Mouse (Mus musculus) heart, postnatal 4 days (tissue): ENCODE measurements at regions not wholly inside any gene's neighbourhood (a gene's known extent, or its start where the extent isn't known, plus 50 kb on each side); places are given as distances from the start of the nearest gene placed in this dataset.
A peak's percentile ranks its signal among the peaks of the same experiment; 100 is the strongest.

Experiments
- DNase-seq: peaks from one replicate; pipeline ENCODE4 v3.0.0; 2021

DNA sequence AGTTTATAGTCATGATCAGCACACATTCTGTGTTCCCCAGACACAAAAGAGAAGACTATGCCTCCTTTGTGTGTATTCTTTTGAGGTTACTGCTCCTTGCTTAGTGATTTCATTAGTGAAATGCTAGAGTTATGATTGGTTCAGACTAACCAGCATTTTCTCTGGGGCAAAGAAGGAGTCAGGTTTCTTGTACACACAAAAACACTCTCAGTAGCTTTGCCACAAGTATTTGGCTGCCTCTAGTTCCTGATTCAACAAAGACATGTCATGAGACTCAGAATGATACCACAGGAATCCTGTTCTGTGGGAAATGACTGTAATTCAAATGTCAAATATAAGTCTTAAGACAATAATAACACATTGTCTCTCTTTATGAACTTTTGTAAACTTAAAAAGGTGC lies 86.9 kb downstream of the Alx1 start:
- no peak for DNase-seq

DNA sequence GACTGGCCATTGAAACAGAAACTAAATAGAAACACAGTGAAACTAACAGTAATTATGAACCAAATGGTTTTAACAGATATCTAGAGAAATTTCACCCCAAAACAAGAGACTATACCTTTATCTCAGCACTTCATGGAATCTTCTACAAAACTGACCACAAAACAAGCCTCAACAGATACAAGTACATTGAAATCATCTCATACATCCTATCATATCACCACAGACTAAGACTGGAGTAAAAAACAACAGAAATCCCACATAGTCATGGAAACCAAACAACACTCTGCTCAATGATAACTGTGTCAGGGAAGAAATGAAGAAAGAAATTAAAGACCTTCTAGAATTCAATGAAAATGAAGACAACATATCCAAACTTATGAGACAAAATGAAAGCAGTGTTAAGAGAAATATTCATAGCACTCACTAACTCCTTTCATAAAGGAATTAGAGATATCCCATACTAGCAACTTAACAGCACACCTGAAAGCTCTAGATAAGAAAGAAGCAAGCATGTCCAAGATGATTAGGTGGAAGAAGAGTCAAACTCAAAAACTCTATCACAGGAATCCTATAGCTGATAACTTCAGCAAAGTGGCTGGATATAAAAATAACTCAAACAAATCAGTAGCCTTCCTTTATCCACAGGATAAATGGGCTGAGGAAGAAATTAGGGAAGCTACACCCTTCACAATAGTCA lies 89.0 kb downstream of the Alx1 start:
- no peak for DNase-seq

DNA sequence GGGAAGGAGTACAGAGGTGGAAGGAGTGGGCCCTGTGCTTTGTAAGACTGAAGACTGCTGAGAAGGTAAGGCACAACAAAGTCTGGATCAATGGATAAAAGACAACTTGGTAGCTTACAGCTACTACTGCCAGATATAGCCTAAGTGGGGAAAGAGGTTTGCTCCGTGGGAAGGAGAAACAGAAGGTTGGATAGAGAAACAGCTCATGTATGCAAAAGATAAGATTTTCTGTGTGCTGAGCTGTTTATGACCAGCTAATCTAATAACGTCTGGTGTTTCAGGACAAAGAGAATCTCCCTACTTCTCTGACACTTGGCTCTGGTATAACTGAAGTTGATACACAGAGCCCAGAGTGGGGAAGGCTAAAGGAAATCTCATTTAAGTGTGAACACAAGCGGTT lies 98.6 kb downstream of the Alx1 start:
- no peak for DNase-seq

DNA sequence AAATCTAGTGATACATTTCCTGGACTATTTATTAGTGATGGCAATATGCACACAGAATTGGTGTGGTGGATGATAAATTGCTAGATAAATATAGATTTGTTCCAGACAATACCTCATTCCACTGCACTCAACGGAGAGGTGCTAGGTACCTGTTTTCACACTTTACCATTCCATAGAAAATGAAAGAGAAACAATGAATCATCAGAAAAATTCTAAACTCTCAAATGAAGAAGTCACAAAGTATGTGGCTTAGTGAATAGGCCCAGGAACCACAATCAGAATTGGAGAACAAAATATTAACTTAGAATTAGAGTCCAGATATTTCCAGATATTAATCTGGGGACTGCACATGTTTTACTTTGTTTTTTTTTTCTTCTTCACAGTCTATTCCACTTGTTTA lies 101.4 kb downstream of the Alx1 start:
- DNase-seq = no peak

DNA sequence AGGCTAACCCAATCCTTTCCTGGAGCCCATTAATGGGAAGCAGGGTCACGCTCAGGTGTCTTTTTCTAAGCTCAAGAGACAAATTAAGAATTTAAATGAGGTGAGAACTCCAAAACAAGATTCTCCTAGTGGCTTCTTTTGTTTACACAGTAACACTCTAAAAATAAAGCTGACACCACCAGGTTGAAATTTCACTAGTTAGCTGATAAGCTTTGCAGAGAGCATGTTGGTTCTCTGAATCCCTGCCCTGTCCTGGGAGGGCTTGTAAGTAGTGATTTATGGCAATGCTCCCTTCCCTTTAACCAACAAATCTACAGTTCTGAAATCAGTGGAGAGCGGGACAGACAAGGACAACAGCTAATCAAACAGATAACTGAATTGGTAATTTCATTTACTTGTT lies 132.6 kb downstream of the Alx1 start:
- DNase-seq = no peak

DNA sequence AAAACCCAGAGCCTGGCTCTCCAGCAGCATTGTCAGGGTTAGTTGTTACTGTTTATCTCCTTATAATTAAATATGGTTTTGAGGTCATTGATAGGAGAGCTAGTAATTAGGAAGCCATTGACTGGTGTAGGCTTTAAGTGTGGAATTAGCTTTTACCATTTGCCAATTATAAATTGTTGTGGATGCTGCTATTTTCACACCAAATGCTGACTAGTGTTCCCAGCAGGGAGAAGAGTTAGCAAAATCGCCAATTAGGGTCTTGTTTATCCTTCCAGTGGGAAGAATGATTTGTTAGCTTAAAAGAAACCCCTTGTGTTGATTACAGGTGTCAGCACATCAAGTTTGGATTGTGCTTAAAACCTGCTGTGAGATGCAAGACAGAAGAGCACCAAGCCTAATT lies 134.1 kb downstream of the Alx1 start:
- no peak for DNase-seq

DNA sequence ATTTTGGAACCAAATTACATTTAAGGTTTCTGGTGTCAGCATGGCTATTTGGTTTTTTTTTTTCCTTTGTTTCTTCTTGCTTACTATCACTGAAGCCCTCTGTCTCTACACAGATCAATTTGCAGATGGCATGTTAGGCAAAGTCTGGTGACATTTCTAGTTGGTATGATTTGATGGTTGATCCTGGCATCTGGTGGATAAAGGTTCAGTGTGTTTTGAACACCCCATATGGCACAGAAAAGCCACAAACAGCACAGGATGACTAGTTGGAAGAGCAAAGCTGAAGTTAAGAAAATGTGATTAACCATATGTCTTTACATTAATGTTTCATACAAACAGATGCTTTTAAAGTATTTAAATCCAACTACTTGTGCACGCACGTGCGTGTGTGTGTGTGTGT lies 137.6 kb downstream of the Alx1 start:
- DNase-seq = no peak

DNA sequence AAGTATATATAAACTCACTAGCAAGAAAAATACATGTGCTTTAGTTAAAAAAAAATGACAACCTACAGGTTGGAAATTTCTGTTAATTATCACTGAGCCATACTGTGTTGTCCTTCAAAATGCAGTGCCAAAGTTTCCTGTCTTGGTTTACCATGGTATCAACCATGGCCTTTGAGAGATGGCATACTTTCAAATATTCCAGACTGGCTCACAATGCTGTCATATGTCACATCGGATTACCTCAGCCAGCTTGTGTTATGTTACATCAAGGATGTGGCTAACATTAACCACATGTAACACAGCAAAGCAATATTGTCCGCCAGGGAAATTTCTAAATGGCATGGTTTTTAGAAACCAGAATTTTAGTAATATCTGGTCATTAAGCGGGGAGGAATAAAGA lies 140.3 kb downstream of the Alx1 start:
- DNase-seq = no peak

DNA sequence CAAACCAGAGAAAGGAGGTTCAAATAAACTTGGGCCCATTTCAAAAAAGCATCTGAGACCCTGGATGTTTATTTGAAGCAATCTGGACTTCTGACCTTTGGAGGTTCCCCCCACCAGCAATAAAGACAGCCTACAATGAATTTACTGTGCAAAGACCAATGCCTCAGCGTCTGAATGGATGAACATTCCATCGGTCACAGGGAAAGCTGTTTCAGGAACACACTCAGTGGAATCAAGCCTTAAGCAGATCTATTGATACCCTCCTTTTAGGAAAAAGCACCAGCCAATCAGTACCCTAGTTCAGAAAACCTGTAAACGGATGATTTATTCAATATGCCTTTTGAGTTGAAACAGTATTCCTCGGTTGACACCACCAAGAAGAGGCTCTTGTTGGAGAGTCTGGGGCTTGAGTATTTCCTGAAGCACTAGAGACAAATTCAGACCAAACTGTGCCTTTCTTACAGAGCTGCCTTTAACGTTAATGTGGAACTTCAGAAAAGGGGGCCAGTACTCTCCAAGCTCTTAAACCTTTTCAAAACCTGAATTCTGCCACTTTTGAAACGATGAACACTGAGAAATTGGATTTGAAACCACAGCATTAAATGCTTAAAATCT lies 148.1 kb downstream of the Alx1 start:
- DNase-seq = no peak

DNA sequence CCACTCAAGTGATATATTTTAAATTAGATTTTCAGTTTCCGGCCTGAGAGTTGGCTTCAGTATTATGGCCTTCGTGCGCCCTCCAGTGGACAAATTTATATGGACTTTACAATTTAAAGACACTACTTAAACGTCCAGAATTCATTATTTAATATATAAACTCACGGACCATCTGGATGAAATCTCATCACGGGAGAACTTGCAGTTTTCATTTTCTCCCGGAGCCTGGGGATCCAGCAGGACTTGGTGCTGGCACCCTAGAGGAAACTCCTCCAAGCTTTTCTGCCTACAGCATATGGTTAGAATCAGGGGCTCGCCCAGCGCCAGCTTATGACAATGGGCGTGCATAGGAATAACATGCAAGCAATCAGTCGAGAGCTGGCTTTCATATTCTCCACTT lies 152.0 kb downstream of the Alx1 start:
- DNase-seq = peak; percentile 18

DNA sequence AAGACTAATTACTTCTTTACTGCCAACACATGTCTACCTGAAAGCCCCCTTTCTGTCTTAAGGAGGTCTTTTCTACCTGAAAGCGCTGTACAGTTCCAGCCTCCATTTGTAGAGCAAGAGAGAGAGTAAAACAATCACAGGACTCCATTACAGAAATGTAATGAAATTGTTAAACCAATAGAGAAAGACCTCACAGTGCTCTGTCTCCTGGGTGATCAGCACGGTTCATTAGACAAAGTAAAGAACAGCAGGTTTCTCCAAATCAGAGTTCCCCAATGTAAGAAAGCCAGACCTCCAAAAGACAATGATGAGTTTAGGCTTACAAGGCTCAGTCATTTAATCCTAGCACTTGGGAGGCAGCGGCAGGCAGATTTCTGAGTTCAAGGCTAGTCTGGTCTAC lies 153.1 kb downstream of the Alx1 start:
- no peak for DNase-seq

DNA sequence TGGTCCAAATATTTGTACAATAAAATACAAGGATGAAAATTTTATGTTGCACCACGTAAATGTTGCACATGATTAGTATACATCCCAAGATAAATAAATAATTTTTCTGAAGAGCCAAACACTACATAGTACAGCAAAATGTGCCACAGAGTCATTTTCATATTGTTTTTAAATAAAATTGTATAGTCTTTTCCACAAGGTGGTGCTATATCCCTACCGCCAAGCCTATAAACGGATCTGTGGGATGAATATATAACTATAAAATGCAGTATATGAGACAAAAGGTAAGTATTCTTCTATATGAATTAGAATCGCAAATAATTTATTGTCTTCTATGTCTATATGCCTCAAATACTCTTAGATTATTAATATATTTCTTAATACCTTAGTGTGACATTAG lies 163.1 kb downstream of the Alx1 start:
- no peak for DNase-seq

DNA sequence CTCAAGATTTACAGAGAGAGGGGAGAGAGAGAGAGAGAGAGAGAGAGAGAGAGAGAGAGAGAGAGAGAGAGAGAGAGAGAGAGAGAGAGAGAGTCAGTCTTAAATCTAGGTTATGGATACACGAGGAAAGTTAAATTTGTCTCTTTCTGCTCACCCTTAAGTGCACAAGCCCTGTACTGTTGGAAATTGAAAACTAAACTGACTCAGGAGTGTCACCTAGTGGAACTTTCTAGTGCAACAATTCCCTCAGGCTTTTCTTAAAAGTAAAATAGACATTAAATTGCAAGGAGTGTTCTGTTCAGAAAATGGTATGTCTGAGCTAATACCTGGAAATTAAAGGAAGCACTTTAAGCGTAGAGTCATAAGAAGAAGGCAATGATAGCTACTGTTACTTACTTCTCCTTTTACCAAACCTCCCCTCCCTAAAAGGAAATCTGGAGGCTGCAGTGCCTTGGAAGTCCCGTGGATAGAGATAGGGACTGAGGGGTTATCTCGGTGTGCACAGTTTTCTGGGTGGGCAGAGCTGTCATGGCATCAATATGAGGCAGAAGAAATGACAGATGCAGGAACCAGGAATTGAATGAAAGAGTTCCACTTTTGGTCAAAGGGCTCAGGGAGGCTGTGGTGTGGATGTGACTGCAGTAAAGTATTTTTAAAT lies 193.3 kb downstream of the Alx1 start:
- no peak for DNase-seq

DNA sequence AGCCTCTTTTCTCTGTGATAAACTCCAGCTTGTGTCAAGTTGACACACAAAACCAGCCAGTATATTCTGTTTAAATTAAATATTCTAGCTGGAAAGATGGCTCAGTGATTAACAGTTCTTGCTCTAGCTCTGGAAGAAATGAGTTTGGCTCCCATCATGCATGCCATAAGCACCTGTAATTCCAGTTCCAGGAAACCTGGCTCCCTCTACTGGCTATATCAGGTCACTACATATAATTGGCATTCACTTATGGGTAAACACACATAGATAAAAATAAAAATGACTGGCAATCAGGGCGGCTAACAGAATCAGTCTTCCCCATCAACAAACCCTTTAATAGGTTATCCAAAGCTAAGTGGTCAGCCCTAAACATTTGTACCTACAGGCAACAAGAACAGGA lies 194.2 kb downstream of the Alx1 start:
- no peak for DNase-seq

DNA sequence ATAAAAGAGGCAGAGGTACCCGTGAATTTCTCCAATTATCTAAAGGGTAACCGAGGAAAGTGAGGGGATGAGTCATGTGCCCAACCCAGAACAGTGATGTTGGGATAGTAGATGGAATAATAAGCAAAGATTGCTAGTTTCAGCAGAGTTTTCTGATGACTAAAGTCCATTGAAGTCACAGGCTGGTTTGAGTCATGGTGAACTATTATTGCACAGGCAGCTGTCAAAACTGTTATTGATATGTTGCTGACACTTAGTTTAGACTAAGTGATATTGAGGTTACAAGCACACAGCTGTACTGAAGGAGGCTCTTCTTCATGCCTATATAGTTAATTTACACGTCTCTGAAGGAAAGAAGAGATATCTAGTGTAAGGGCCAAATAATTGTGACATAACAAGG lies 200.4 kb downstream of the Alx1 start:
- DNase-seq = no peak

DNA sequence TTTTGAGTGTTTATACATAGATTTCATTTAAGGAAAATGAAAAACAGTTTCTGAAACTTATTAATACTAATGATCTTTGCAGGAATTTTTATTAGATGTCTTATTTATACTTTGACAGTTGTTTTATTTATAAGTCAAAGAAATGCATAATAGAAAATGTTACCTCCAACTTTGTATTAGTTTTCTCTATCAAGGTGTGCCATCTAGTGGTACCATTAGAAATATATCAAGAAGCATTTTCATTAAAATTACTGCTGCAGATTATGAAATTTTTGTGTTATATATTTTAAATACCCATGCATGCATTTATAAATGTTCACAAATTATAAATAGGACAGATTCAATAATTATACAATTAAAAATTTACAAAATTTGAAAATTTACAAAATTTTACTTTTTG lies 206.6 kb downstream of the Alx1 start:
- DNase-seq = no peak

DNA sequence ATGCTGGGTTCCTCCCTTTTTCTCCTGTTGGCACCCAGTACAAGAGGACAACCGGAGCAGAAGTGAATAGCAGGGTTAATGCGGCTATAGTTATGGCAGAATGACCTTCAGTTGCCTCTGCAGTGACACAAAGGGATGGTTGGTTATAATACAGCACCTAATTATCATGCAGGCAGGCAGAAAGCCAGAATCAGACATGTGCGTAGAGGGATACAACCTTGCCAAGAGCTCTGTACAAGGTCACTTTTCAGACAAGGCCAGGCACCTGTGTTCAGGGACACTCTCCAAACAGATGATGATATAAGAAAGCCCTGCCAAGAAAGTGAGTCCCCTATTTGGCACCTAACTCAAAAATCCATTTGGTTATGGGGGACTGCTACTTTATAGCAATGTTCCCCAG lies 228.6 kb downstream of the Alx1 start:
- DNase-seq = no peak

DNA sequence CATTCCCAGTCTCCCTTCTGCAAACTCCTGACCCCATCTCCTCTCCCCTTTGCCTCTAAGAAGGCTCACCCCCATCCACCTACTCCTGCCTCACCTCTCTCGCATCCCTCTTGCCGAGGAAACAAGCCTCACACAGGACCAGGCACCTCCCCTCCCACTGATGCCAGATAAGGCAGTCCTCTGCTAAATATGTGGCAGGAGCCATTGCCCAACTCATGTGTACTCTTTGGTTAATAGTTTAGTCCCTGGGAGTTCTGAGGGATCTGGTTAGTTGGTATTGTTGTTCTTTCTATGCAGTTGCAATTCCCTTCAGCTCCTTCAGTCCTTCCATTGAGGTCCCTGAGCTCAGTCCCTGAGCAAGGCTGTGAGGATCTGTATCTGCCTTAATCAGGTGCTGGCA lies 250.8 kb downstream of the Alx1 start:
- DNase-seq = no peak

DNA sequence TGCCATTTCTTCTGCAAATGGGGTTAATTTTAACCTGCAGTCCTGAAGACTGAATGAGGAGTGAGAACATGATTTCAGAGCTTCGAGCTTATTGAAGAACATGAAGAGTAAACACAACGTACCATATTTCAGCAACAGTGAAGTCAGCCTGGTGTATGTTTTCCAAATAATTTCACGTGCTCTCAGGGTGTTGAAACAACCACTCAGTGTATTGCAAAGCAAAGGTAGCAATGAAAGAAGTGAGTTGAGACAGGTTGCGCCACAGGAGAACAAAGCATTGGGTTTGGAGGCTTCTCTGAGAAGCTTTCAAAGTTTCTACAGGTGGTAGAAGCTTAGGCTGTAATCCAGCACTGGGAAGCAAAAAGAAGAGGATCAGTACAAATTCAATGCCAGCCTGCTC lies 251.7 kb downstream of the Rassf9 start:
- no peak for DNase-seq

DNA sequence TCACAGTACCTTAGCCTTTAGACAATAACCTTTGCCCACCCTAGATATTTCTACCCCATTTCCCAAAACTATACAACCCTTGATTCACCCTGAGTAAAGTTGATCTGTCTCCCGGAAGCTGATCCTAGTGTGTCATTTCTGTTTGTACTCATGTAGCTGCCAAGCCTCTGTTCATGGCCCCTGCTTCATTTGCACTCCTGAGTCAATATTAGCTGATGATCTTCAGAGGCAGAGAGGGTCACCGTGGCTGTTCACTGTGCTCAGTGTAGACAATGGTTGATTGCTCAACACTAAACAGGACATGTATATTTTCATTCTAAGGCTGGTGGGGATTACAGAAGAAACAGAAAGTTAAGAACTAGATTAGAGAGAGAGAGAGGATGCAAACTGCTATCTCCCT lies 250.4 kb downstream of the Rassf9 start:
- no peak for DNase-seq

DNA sequence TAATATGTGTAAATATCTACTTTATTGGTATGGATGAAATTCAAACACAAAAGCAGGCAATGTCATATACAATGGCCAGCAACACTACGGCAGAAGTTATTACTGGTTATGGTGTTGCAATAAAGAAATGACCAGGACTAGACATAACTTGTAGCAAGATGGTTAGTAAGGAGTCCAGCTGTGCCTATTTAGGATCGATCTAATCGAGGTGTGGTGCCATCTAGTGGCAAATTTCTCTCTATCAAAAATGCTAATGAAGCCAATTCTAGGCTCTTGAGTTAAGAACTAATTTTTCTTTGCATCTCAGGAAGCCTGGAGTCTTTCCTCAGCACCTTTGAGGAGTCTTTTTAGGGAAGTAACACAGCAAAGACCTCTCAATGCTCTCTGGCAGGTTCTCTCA lies 223.2 kb downstream of the Rassf9 start:
- DNase-seq = peak; percentile 24

DNA sequence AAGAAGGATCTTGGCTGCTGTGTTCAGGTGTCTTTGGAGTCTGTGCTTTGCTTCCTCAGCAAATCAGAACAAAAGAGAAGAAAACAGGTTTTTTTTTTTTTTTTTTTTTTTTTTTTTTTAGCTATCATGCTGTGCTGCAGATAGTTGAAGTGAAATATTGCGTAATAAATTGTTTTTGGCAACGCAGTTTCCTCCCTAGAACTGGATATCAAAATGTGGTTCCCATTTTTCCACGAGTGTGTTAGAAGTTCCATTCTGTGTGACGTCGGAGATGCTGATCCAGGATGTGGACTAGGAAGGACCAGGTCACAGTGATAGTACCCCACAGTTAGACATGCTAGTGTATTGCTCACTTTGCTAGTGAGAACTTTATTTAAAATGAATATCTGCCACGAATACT lies 220.4 kb downstream of the Rassf9 start:
- no peak for DNase-seq

DNA sequence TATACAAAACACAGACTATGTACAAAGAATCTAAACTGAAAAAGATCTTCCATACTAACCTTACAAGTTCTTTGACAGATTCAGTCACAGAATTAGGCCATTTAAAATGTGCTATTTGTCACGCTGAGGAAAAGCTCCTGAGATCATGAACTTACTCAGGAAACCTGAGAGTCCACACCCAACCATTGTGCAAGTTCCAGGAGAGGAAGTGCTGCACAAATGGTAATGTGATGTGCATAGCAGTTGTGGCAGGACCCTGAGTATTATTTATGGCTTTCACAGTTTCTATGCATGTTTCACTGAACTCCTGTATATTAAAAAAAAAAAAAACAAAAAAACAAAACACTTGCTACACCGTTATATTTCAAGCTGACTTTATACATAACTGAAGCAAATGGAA lies 200.2 kb downstream of the Rassf9 start:
- no peak for DNase-seq

DNA sequence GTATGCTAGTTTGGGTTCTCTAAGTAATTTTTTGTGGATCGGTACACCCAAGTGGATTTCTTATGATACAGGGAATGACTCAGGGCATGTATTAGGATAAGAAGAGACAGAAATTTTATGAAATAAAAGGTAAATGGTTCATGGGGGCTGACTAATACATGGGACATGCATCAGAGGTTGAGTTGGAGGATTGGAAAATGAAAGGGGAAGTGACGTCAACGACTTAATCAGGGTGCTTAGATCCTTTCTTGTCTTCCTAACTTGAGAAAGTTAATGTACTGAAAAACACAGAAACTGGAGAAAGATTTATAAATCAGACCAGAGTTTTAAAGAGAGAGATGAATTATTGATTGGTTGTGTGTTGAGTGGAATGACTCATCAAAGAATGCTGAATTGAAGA lies 193.8 kb downstream of the Rassf9 start:
- no peak for DNase-seq
